Mouse (Mus musculus) T-helper 17 cell (primary cell): ENCODE data around the gene Gipc3.

Experiments
- in situ Hi-C, 2 experiments: fragments of 300-600 bp; cut with MboI, MseI; formaldehyde crosslinking; loops; 1 replicate in 1 of 2; 2 replicates in 1 of 2; pipeline ENCODE4 v1.15.1; 2025; ENCODE audit warnings: high pct_unique_total_duplicates in 2 of 2

The Gipc3 gene

GRCm38 (mm10) chr10:81287513-81288157 lies 55.4 kb downstream of the Gipc3 start:
- in situ Hi-C loops, result loop anchor here (5.0 to 10.0 kb wide), 2 partner anchors 35 to 57 kb away; partner anchors contain the start of genes Gipc3 (in 2 of the 2) and Cactin (in 1 of the 2)

- in situ Hi-C loops, result loop anchor here (5.0 to 10.0 kb wide), 2 partner anchors 36 to 58 kb away; partner anchors contain the start of genes Gipc3 (in 2 of the 2) and Cactin (in 1 of the 2)
Observed at GRCm38 (mm10) chr10:81286586-81286985, 56.5 kb downstream of the Gipc3 start.

- in situ Hi-C loops, result loop anchor here (5.0 to 10.0 kb wide), 2 partner anchors 36 to 59 kb away; partner anchors contain the start of genes Gipc3 (in 2 of the 2) and Cactin (in 1 of the 2)
Observed at GRCm38 (mm10) chr10:81285694-81286450, 57.2 kb downstream of the Gipc3 start.
